8 mouse cellular contexts compared by ENCODE assay signal in genomic region chr8:105473816-105474606, GRCm38 (mm10). TPM values are rescaled to one million over a fixed set of nuclear protein-coding genes. Genes with fewer than 3 reads are reported as not detected.
A peak's percentile ranks its signal among the peaks of the same experiment; 100 is the strongest.
DNase-seq lines count a peak whose midpoint lies in the region; ATAC-seq lines count a peak whose summit lies in the region.

No protein-coding gene starts in this region.

- no peak overlapping the region for H3K9ac ChIP-seq in hindbrain, embryonic 15.5 days

- no peaks in the 10 kb centered on the region for H3K27me3 ChIP-seq in hindbrain, embryonic 15.5 days

- H3K9me3 ChIP-seq in hindbrain, embryonic 15.5 days: no peaks in the 10 kb centered on the region

- peaks cover 44% of the 10 kb centered on the region for H3K4me1 ChIP-seq in hindbrain, embryonic 15.5 days (replicated peaks)

- no peak overlapping the region for H3K4me3 ChIP-seq in hindbrain, embryonic 15.5 days

- no peak for ATAC-seq in hindbrain, embryonic 15.5 days (ENCODE audit: low FRiP score, low read depth)

- peak; percentile 46 for DNase-seq in testis, postnatal 10 days (ENCODE audit: low spot score)
- DNase-seq in testis, postnatal 14 days (ENCODE audit: low spot score): no peak
- peak; percentile 63 for DNase-seq in forelimb bud, embryonic 11.5 days (ENCODE audit: low read depth, low spot score)
- DNase-seq in lung, adult 18-20 months: peak; percentile 77 to 87
- peak; percentile 85 for DNase-seq in skeletal muscle tissue, adult 2 months (ENCODE audit: low read depth, low spot score)
- DNase-seq in right cerebral cortex, adult 2 months (ENCODE audit: low spot score in 2 of 2): no peak
- DNase-seq in layer of hippocampus, adult 9-10 months (ENCODE audit: low spot score): no peak

- peak overlapping the region; percentile 21; the same call in 1 of the 2 replicates for H3K27ac ChIP-seq in hindbrain, embryonic 15.5 days (replicated peaks)

- peak overlapping the region; percentile 9; the same call in 1 of the 2 replicates for H3K4me2 ChIP-seq in hindbrain, embryonic 15.5 days

- WGBS in hindbrain, embryonic 15.5 days: 25% methylated on average over 17 of the region's 17 CpGs

- no peaks in the 10 kb centered on the region; the same call in 1 of the 2 replicates for H3K36me3 ChIP-seq in hindbrain, embryonic 15.5 days

RNA-seq across cellular contexts. Expression of gene Tppp3, which starts 2.7 kb away (rescaled TPM):
- 197 and 207 TPM in 2 replicates for polyA plus RNA-seq in hindbrain, embryonic 15.5 days (2015; fragmentation: Nextera tagmentation; extraction: Ambion mirVana)

RNA-seq across cellular contexts. Expression of gene Zdhhc1, which starts 22.7 kb away (rescaled TPM):
- polyA plus RNA-seq in hindbrain, embryonic 15.5 days (2015; fragmentation: Nextera tagmentation; extraction: Ambion mirVana): 39.8 and 41.9 TPM in 2 replicates

RNA-seq across cellular contexts. Expression of gene Hsd11b2, which starts 44.5 kb away (rescaled TPM):
- polyA plus RNA-seq in hindbrain, embryonic 15.5 days (2015; fragmentation: Nextera tagmentation; extraction: Ambion mirVana): 7.2 and 9.7 TPM in 2 replicates

Comparison
In these comparisons a context has a peak if more than half of its experiments do, and no peak if none do; other contexts are left out.
1. DNase-seq: peak in testis, postnatal 10 days (single experiment), forelimb bud, embryonic 11.5 days (single experiment), lung, adult 18-20 months (2 of 2) and skeletal muscle tissue, adult 2 months (single experiment); none in testis, postnatal 14 days (single experiment), right cerebral cortex, adult 2 months (0 of 2) and layer of hippocampus, adult 9-10 months (single experiment).